Mouse (Mus musculus) thymus, adult 2 months (tissue): ENCODE results near the gene Add3. TPM values are rescaled to one million over a fixed set of nuclear protein-coding genes. Genes with fewer than 3 reads are reported as not detected.

ENCODE experiments used
- DNase-seq: peaks from one replicate; pipeline ENCODE4 v3.0.0; 2021
- H3K27ac ChIP-seq: fragments of 200-500 bp; 2 replicates; pipeline ENCODE4 v1.5.1; 2012; ENCODE audit warnings: low read length, control low read depth; ENCODE audit not compliant: control insufficient read depth, insufficient read depth
- H3K27me3 ChIP-seq: fragments of 200-500 bp; 2 replicates; pipeline ENCODE4 v1.6.1; 2012; ENCODE audit warnings: mild to moderate bottlenecking, low read length, moderate library complexity, mixed read lengths; ENCODE audit not compliant: control insufficient read depth, insufficient read depth
- H3K36me3 ChIP-seq: fragments of 200-500 bp; 2 replicates; pipeline ENCODE4 v1.6.1; 2012; ENCODE audit warnings: mild to moderate bottlenecking, low read length, moderate library complexity; ENCODE audit not compliant: control insufficient read depth, insufficient read depth
- H3K4me1 ChIP-seq: fragments of 200-500 bp; replicated peaks from 2 replicates; pipeline ENCODE4 v1.6.1; 2012; ENCODE audit warnings: low read length; ENCODE audit not compliant: control insufficient read depth, insufficient read depth
- H3K4me3 ChIP-seq: fragments of 200-500 bp; 2 replicates; pipeline ENCODE4 v1.5.1; 2012; ENCODE audit warnings: mild to moderate bottlenecking, low read length, control low read depth, moderate library complexity; ENCODE audit not compliant: control insufficient read depth, insufficient read depth
- CTCF ChIP-seq: fragments of 200-500 bp; IDR thresholded peaks from 2 replicates; pipeline ENCODE4 v1.5.1; 2012; ENCODE audit warnings: mild to moderate bottlenecking, control low read depth, low read length, moderate library complexity, borderline replicate concordance; ENCODE audit not compliant: control insufficient read depth, poor library complexity, insufficient read depth; ENCODE audit errors: extremely low read depth
- POLR2A ChIP-seq: fragments of 200-500 bp; IDR thresholded peaks from 2 replicates; pipeline ENCODE4 v1.6.1; 2012; ENCODE audit warnings: mild to moderate bottlenecking, low read length, control low read depth, moderate library complexity; ENCODE audit not compliant: control insufficient read depth, poor library complexity, insufficient read depth; ENCODE audit errors: extremely low read depth
- WGBS: fragments of 180-500 bp; shearing (Covaris S2); methylation state at CpG from one replicate; pipeline ENCODE4 v1.1.7; 2018; 5-methylcytosine and 5-hydroxymethylcytosine counted together
- polyA plus RNA-seq: library from polyadenylated mRNA; depleted of rRNA; stranded (reverse); fragments of >200 nt; gene quantifications from 2 replicates; pipeline ENCODE4 v1.2.3, GENCODE M21; 2012

The Add3 gene
- polyA plus RNA-seq, 1 experiment, result 23.1 TPM

DNA sequence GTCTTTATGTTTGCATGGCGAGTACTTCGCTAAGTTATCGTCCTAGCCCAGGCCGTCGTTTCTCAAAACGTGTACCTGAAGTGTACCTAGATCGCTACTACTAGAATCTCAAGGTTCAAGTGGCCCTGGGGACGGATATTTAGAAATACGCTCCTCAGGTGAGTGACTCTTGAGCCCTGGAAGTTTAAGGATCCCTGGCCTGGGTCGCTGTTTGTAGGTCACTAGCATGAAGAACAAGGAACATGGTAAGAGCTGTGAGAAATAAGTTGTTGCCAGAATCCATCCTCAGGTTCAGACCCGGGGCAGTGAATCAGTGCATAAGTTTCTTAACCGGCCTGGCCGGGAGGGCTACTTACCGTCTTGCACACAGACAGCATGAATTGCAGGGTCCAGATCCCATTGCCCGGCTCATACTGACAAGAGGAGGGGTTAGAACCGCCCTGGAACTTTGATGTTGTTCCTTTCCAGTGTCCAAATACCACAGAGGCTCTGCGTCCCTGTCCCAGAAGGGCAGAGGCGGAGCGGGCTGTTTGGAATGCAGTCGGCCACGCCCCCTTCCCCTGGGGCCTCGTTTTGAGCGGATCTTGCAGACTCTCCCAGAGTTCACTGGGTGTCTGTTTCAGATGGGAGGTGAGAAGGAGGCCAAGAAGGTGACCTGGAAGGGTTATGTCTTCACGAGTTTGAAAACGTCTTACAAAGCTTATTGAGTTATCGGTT, 34.7 kb upstream of the Add3 start:
- WGBS, result 86% methylated on average over 26 of the region's 26 CpGs
- DNase-seq, result no peak
- no peaks in the 10 kb centered on the region for H3K36me3 ChIP-seq
- no peak for TF ChIP-seq POLR2A
- TF ChIP-seq CTCF, result no peak
- H3K4me1 ChIP-seq, result no peaks in the 10 kb centered on the region
- no peak overlapping the region for H3K4me3 ChIP-seq
- no peak overlapping the region for H3K27ac ChIP-seq
- H3K27me3 ChIP-seq, result no peaks in the 10 kb centered on the region

DNA sequence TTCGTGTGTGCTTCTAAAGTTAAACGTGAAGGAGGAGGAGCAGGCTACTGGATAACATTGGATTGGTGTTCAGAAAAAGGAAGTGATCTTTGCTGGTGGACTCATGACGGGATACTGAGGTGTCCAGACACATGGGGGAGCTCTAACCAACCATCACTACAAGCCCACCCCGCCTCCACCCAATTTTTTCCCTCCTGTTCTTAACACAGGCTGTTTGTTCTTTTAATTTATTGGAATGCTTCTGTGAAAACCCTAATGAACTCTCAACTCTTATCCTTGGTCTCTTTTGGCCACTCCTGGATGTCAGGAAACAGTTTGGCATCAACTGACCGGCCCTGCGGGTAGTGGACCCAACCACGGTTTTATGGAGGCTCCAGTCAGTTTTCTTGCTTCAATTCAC, 33.3 kb upstream of the Add3 start:
- no peak overlapping the region for H3K27ac ChIP-seq
- H3K36me3 ChIP-seq, result no peaks in the 10 kb centered on the region
- no peaks in the 10 kb centered on the region for H3K27me3 ChIP-seq
- H3K4me3 ChIP-seq, result no peak overlapping the region
- DNase-seq, result peak; percentile 25
- no peaks in the 10 kb centered on the region for H3K4me1 ChIP-seq
- TF ChIP-seq CTCF (no peak), POLR2A (no peak)
- 47% methylated on average over 7 of the region's 7 CpGs for WGBS

DNA sequence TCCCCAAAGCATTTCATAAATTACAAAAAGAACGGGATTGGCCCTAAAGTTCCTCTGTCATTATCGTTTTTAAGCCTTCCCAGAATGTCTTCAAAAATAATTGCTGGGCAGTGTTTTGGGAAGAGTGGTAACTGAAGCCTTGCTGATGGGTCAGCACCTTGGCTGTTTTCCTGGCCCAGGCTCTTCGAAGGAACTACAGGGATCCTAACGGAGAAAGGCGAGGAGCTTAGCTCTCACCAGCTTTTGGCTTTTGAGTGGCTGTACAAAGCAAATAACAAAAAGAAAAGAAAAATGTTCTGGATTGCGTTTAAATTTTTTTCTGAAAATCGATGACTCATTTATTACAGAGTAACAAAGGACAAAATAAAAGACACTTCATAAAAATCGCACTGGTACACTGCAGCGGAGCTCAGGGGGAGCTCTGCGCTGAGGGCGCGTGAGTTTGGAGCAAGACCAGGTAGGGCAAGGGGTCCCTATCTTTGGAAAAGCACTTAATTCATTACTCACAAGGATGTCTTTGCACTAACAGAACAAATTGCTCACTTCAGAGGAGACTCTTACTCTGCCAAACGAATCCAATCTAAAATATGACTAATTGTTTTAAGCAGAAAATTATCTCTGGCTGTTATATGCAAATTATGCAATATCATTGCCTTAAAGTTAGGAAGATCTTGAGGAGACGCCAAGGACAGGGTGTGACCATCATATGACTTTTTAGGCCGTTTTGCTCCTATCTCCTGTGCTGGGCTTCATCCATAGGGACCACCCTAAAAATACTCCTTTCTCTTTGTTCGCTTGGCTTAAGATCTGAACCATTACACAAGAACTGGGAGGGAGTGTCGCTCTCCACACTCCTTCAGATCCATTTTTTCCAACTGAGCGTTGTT, 32.6 kb upstream of the Add3 start:
- Histone ChIP-seq H3K27me3 (no peaks in the 10 kb centered on the region), H3K27ac (no peak overlapping the region), H3K4me1 (no peaks in the 10 kb centered on the region), H3K4me3 (no peak overlapping the region), H3K36me3 (no peaks in the 10 kb centered on the region)
- WGBS, result 88% methylated on average over 18 of the region's 18 CpGs
- TF ChIP-seq CTCF, result no peak
- TF ChIP-seq POLR2A, result no peak
- no peak for DNase-seq

- 93% methylated on average over 7 of the region's 7 CpGs for WGBS
- Histone ChIP-seq H3K4me3 (no peak overlapping the region), H3K4me1 (no peaks in the 10 kb centered on the region), H3K27me3 (no peaks in the 10 kb centered on the region), H3K27ac (no peak overlapping the region), H3K36me3 (no peaks in the 10 kb centered on the region)
- no peak for DNase-seq
- TF ChIP-seq CTCF (no peak), POLR2A (no peak)
Observed at GRCm38 (mm10) chr19:53111996-53112590, 28.1 kb upstream of the Add3 start.

GRCm38 (mm10) chr19:53119255-53119795, 20.9 kb upstream of the Add3 start:
- Histone ChIP-seq H3K4me1 (peaks cover 4% of the 10 kb centered on the region), H3K4me3 (no peak overlapping the region), H3K36me3 (no peaks in the 10 kb centered on the region), H3K27ac (no peak overlapping the region), H3K27me3 (no peaks in the 10 kb centered on the region)
- peak; percentile 7 for DNase-seq
- WGBS, result 14% methylated on average over 8 of the region's 8 CpGs
- TF ChIP-seq CTCF (no peak), POLR2A (no peak)

DNA sequence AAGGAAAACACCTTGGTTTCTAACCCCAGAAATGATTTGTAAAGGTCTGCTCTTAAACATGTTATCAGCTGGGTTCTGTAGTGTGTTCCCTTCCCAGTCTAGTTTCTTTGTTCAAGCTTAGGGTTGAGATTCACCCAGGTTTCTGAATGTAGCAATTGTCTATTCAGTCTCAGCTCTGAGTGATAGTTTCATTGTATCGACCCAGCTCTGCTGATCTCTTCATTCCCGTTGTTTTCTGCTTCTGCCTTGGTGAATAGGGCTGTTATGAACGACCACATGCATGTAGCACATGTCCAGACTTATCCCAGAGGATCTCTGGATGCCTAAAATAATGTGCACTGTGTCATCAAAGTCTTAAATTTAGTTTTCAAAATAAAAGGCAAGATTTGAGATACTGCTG, 19.8 kb upstream of the Add3 start:
- no peak for DNase-seq
- H3K36me3 ChIP-seq, result no peaks in the 10 kb centered on the region
- no peak for TF ChIP-seq CTCF
- TF ChIP-seq POLR2A, result no peak
- H3K4me1 ChIP-seq, result peaks cover 4% of the 10 kb centered on the region
- H3K27me3 ChIP-seq, result no peaks in the 10 kb centered on the region
- no peak overlapping the region for H3K27ac ChIP-seq
- H3K4me3 ChIP-seq, result no peak overlapping the region
- 94% methylated on average over 3 of the region's 3 CpGs for WGBS
